ENCODE assay signal across 26 mouse cellular contexts in the genomic region with DNA sequence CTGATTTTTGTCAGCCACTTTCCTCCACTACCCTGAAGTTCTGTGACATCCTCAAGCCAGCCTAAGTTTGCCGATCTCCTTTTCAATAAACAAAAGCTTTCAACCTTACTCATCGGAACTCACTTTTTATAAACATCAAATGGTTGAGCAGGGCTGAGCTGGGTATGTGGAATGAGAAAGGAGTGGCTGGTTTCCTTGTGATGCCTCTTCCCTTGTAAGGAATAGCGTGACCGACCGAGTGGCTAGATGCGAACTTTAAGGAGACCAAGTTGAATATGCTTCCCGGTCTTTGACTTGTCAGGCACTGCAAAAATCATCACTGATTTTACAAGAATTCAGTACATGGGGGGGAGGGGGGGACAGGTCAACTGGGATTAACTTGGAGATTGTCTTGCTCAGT.
"Had no signal": no experiment of that assay in that cellular context is flagged by ENCODE, and none has a peak within 500 bp of the region (broad histone marks: within the 10 kb centered on the region; RNA-seq: fewer than 3 reads in every experiment).

No protein-coding gene starts in this region.

- H3K27me3 ChIP-seq: heart, embryonic 13.5 days; heart, embryonic 15.5 days; hindbrain, embryonic 13.5 days; hindbrain, embryonic 15.5 days; kidney, embryonic 15.5 days; limb, embryonic 12.5 days; liver, embryonic 13.5 days; liver, embryonic 15.5 days had no signal

- ATAC-seq: hindbrain, postnatal 0 days had no signal

- H3K4me3 ChIP-seq: heart, embryonic 13.5 days; heart, embryonic 15.5 days; hindbrain, embryonic 13.5 days; hindbrain, embryonic 15.5 days; kidney, embryonic 15.5 days; limb, embryonic 10.5 days; limb, embryonic 12.5 days; liver, embryonic 13.5 days; liver, embryonic 15.5 days had no signal

- H3K9me3 ChIP-seq: hindbrain, embryonic 15.5 days; limb, embryonic 10.5 days; limb, embryonic 12.5 days; liver, embryonic 15.5 days had no signal

- H3K4me2 ChIP-seq: heart, embryonic 11.5 days; heart, embryonic 13.5 days; heart, embryonic 15.5 days; hindbrain, embryonic 13.5 days; hindbrain, embryonic 15.5 days; kidney, embryonic 15.5 days; limb, embryonic 12.5 days; liver, embryonic 11.5 days; liver, embryonic 13.5 days; liver, embryonic 15.5 days had no signal

- H3K36me3 ChIP-seq: heart, embryonic 13.5 days; heart, embryonic 15.5 days; hindbrain, embryonic 13.5 days; hindbrain, embryonic 15.5 days; kidney, embryonic 15.5 days; limb, embryonic 10.5 days; limb, embryonic 12.5 days; liver, embryonic 13.5 days; liver, embryonic 15.5 days had no signal

- H3K27ac ChIP-seq: heart, embryonic 13.5 days; heart, embryonic 15.5 days; hindbrain, embryonic 13.5 days; hindbrain, embryonic 15.5 days; hindbrain, postnatal 0 days; kidney, embryonic 15.5 days; kidney, postnatal 0 days; limb, embryonic 10.5 days; limb, embryonic 12.5 days; liver, embryonic 13.5 days; liver, embryonic 15.5 days had no signal

- DNase-seq: gastrocnemius, postnatal 14 days; gastrocnemius, postnatal 36 days; heart, adult 18-20 months; heart, postnatal 14 days; heart, postnatal 36 days; kidney, adult 11 months; kidney, adult 2 months; kidney, adult 9 months; kidney, postnatal 14 days; kidney, postnatal 36 days; layer of hippocampus, adult 9-11 months; layer of hippocampus, postnatal 36 days; liver; liver, embryonic 13.5 days had no signal

- H3K4me1 ChIP-seq: hindbrain, embryonic 13.5 days; hindbrain, embryonic 15.5 days had no signal

- H3K9ac ChIP-seq: heart, embryonic 13.5 days; heart, embryonic 15.5 days; hindbrain, embryonic 13.5 days; hindbrain, embryonic 15.5 days; kidney, embryonic 15.5 days; limb, embryonic 12.5 days; liver, embryonic 13.5 days; liver, embryonic 15.5 days had no signal
